Comparison of ENCODE assay signal across 8 mouse cellular contexts in the genomic region with DNA sequence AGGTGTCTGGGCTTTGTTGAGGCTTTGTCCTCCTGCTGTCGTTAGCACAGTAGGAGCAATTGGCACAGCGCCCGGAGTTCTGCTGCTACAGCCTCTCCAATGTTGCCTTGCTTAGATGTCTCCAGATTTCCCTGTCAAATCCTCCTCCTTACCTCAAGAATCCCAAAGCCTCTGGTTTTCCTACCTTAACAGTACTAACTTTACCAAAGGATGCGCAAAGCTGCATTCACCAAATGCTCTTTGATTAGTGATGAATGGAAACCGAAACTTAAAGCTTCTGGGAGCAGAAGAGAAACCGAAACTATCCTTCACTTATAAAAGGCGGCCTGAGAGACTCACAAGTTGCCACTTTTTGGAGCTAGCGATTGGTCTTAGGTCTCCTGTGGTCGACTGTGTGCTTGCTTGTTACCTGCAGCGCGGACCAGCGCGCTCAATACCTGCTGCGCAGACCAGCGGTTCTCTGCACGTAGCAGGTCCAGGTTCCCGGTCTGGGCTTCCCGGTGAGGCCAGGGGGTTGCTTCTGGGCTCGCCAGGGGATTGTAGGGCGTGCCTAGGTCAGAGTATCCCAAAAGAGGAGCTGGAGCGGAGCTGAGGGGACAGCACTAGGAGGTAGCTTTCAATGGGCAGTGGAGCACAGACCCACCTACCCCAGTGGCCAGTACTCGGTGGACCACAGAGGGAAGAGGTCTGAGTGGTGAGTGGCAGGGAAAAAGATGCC. TPM values are rescaled to one million over a fixed set of nuclear protein-coding genes. Genes with fewer than 3 reads are reported as not detected.
A peak's percentile ranks its signal among the peaks of the same experiment; 100 is the strongest.
DNase-seq lines count a peak whose midpoint lies in the region; ATAC-seq lines count a peak whose summit lies in the region.

A gene (plus strand): TSS at position 311 of the 718 bp plus-strand sequence.

- peak; percentile 55 for DNase-seq in adipocyte (ENCODE audit: low spot score)
- DNase-seq in cerebellum, postnatal 4 days (ENCODE audit: low spot score in 2 of 2), result peak; percentile 44 to 62
- DNase-seq in gastrocnemius, postnatal 14 days, result peak; percentile 67
- DNase-seq in left cerebral cortex, adult 9 months (ENCODE audit: low spot score in 2 of 2), result peak; percentile 9 to 60
- peak; percentile 71 to 78 for DNase-seq in right cerebral cortex, postnatal 10 days (ENCODE audit: low spot score in 2 of 2)
- DNase-seq in urinary bladder, postnatal 36 days (ENCODE audit: low spot score in 2 of 2), result peak; percentile 24 to 51

- intact Hi-C loops in gastrocnemius, postnatal 14 days (cut with DNase I; ENCODE audit: low total_unique reads), result no loop called here

- ATAC-seq in inflammation-experienced regulatory T-cells, adult 6 months, result peak; percentile 93
- peak; percentile 83 for ATAC-seq in megakaryocyte, adult 5-6 weeks (ENCODE audit: poor library complexity, severe bottlenecking)

RNA-seq across cellular contexts. Expression of the gene that starts here (rescaled TPM):
- under 1 TPM; 0.33 to 0.59 TPM for total RNA-seq in gastrocnemius, postnatal 14 days (2021)
- 10 to 100 TPM; 31.9 to 59.3 (median 48.7) TPM for polyA plus RNA-seq in inflammation-experienced regulatory T-cells, adult 6 months (2017; shearing (Covaris generic))
- total RNA-seq in megakaryocyte, adult 5-6 weeks (2015), result 5.7 and 6.9 TPM in 2 replicates
- total RNA-seq in megakaryocyte, adult 5-6 weeks (2017), result 7.9 and 8.7 TPM in 2 replicates

Comparison
In these comparisons a context has a peak if more than half of its experiments do, and no peak if none do; other contexts are left out.
1. Peak in every context shown above with its lines: DNase-seq and ATAC-seq.
2. RNA of the gene that starts here (total RNA-seq): 5.7 to 8.7 TPM in megakaryocyte, adult 5-6 weeks; 0.33 to 0.59 TPM in gastrocnemius, postnatal 14 days; every median in the first group is over 4 times any median in the second.
3. Peak in DNase-seq in gastrocnemius, postnatal 14 days; RNA of the gene not detected or under 1 TPM.